Mouse (Mus musculus): Measurements from ENCODE around the gene Usp38.

GRCm38 (mm10) chr8:80952235-80952915 lies 62.4 kb downstream of the Usp38 start:
- no peak for TF ChIP-seq CTCF (IDR thresholded peaks at IDR 0.05)
- TF ChIP-seq POLR2A (IDR thresholded peaks at IDR 0.05; ENCODE audit: insufficient read depth, low read depth, low read length) = no peak

Measured in heart, adult 2 months (tissue).